Mouse (Mus musculus) neural tube, embryonic 11.5 days (tissue): ENCODE measurements around the gene Onecut1. TPM values are rescaled to one million over a fixed set of nuclear protein-coding genes. Genes with fewer than 3 reads are reported as not detected.

Experiments
- ATAC-seq: fragments of 200-750 bp; cut with Nextera tagmentation; 2 replicates; pipeline ENCODE4 v1.8.0; 2017; ENCODE audit warnings: moderate number of reproducible peaks, mild to moderate bottlenecking, moderate TSS enrichment, moderate library complexity; ENCODE audit not compliant: insufficient read depth, low FRiP score, low TSS enrichment
- DNase-seq: peaks from one replicate; pipeline ENCODE4 v3.0.0-alpha.2; 2015; ENCODE audit warnings: low spot score
- H3K27ac ChIP-seq: fragments of 300-500 bp; sonication (generic); 2 replicates; pipeline ENCODE4 v1.5.1; 2014; ENCODE audit warnings: low read depth, mild to moderate bottlenecking, low read length
- H3K27me3 ChIP-seq: fragments of 300-500 bp; sonication (generic); 2 replicates; pipeline ENCODE4 v1.6.1; 2014; ENCODE audit warnings: mild to moderate bottlenecking, low read length, mixed read lengths; ENCODE audit not compliant: control insufficient read depth, insufficient read depth
- H3K36me3 ChIP-seq: fragments of 300-500 bp; sonication (generic); 2 replicates; pipeline ENCODE4 v1.6.1; 2014; ENCODE audit warnings: mild to moderate bottlenecking, low read length, moderate library complexity, mixed read lengths; ENCODE audit not compliant: control insufficient read depth, insufficient read depth
- H3K4me1 ChIP-seq: fragments of 300-500 bp; sonication (generic); 2 replicates; pipeline ENCODE4 v1.6.1; 2014; ENCODE audit warnings: low read length, mixed read lengths; ENCODE audit not compliant: control insufficient read depth, insufficient read depth
- H3K4me2 ChIP-seq: fragments of 300-500 bp; sonication (generic); 2 replicates; pipeline ENCODE4 v1.6.1; 2014; ENCODE audit warnings: low read depth, mild to moderate bottlenecking, moderate library complexity
- H3K4me3 ChIP-seq: fragments of 300-500 bp; sonication (generic); 2 replicates; pipeline ENCODE4 v1.5.1; 2014; ENCODE audit warnings: low read depth, low read length
- H3K9ac ChIP-seq: fragments of 300-500 bp; sonication (generic); 2 replicates; pipeline ENCODE4 v1.6.1; 2014; ENCODE audit warnings: mild to moderate bottlenecking, low read length
- H3K9me3 ChIP-seq: fragments of 300-500 bp; sonication (generic); 2 replicates; pipeline ENCODE4 v1.6.1; 2016; ENCODE audit warnings: low read length; ENCODE audit not compliant: control insufficient read depth
- WGBS: fragments of 180-500 bp; shearing (Covaris S2); extraction: QIAGEN DNeasy Blood & Tissue Kit; methylation state at CpG from one replicate; pipeline ENCODE4 v1.1.7; 2014; 5-methylcytosine and 5-hydroxymethylcytosine counted together
- polyA plus RNA-seq: library from polyadenylated mRNA; unstranded; fragments of >200 nt; fragmentation: Nextera tagmentation; extraction: Ambion mirVana; gene quantifications from 2 replicates; pipeline ENCODE4 v1.2.1, GENCODE M21; 2014

The Onecut1 gene
- polyA plus RNA-seq, 1 experiment from 2014 or later = 8.6 TPM

GRCm38 (mm10) chr9:74930653-74931052 lies 68.9 kb downstream of the Onecut1 start:
- DNase-seq (no peak), ATAC-seq (no peak)
- H3K9ac ChIP-seq = no peak overlapping the region
- H3K4me1 ChIP-seq = no peaks in the 10 kb centered on the region
- no peaks in the 10 kb centered on the region for H3K36me3 ChIP-seq
- no peaks in the 10 kb centered on the region for H3K9me3 ChIP-seq
- WGBS = 90% methylated on average over 5 of the region's 5 CpGs
- no peak overlapping the region for H3K27ac ChIP-seq
- H3K27me3 ChIP-seq = no peaks in the 10 kb centered on the region
- no peak overlapping the region for H3K4me3 ChIP-seq
- H3K4me2 ChIP-seq = no peak overlapping the region

- Histone ChIP-seq H3K9ac (no peak overlapping the region), H3K27me3 (no peaks in the 10 kb centered on the region), H3K27ac (no peak overlapping the region), H3K9me3 (no peaks in the 10 kb centered on the region), H3K4me3 (no peak overlapping the region), H3K36me3 (no peaks in the 10 kb centered on the region), H3K4me2 (no peak overlapping the region), H3K4me1 (no peaks in the 10 kb centered on the region)
- no peak for DNase-seq
- WGBS = 85% methylated on average over 3 of the region's 3 CpGs
- ATAC-seq = no peak
Measured at GRCm38 (mm10) chr9:74935289-74935688, 73.6 kb downstream of the Onecut1 start.

- Histone ChIP-seq H3K4me2 (no peak overlapping the region), H3K36me3 (no peaks in the 10 kb centered on the region), H3K27me3 (no peaks in the 10 kb centered on the region), H3K9ac (no peak overlapping the region), H3K4me1 (no peaks in the 10 kb centered on the region), H3K9me3 (no peaks in the 10 kb centered on the region), H3K27ac (no peak overlapping the region), H3K4me3 (no peak overlapping the region)
- 93% methylated on average over 3 of the region's 3 CpGs for WGBS
- ATAC-seq (no peak), DNase-seq (no peak)
Measured at GRCm38 (mm10) chr9:74937761-74938160, 76.0 kb downstream of the Onecut1 start.

GRCm38 (mm10) chr9:74938670-74939534 lies 77.2 kb downstream of the Onecut1 start:
- DNase-seq (no peak), ATAC-seq (no peak)
- WGBS = 87% methylated on average over 12 of the region's 12 CpGs
- Histone ChIP-seq H3K27me3 (no peaks in the 10 kb centered on the region), H3K9me3 (no peaks in the 10 kb centered on the region), H3K4me3 (no peak overlapping the region), H3K4me2 (no peak overlapping the region), H3K27ac (no peak overlapping the region), H3K36me3 (no peaks in the 10 kb centered on the region), H3K4me1 (no peaks in the 10 kb centered on the region), H3K9ac (no peak overlapping the region)

Other genes with a start within 250 kb of the Onecut1 start
- gene Fam214a, start 91.0 kb downstream of the Onecut1 start, polyA plus RNA-seq = 13.6 and 14.8 TPM in 2 replicates
- gene Arpp19, start 175.7 kb downstream of the Onecut1 start, polyA plus RNA-seq = 302 and 316 TPM in 2 replicates
- gene Myo5a, start 209.1 kb downstream of the Onecut1 start, polyA plus RNA-seq = 29.4 and 35.3 TPM in 2 replicates